In the genomic region with DNA sequence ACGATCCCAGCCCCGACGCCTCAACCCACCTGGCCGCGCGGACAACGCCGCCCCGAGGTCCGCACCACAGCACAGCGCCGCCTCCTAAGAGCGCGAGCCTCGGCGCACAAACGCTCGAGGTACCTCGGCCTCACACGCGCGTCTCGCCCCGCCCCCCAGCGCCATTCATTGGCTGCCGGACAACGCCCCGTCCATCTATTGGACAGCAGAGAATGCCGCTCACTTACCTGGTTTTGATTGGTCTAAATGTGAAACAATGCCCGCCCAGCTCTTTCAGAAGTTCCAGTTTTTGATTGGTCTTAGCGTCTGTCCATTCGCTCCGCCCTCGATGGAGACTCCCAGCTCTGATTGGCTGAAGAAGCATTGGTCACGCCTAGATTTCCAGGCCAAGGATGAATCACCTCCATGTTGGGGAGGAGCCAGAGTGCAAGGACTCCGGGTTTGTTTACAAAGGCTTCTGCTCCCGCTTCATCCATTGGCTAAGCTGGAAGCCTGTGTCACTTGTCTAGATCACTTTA, we compare ENCODE assay signal across 8 mouse cellular contexts. TPM values are rescaled to one million over a fixed set of nuclear protein-coding genes. Genes with fewer than 3 reads are reported as not detected.
A peak's percentile ranks its signal among the peaks of the same experiment; 100 is the strongest.
DNase-seq lines count a peak whose midpoint lies in the region; ATAC-seq and TF ChIP-seq lines count a peak whose summit lies in the region.

Paip2b (minus strand) TSS at position 136 of the 518 bp plus-strand sequence.

- no peak for TF ChIP-seq EP300 in CH12.LX (IDR thresholded peaks at IDR 0.05; ENCODE audit: low read length)

- under 1% methylated on average over 37 of the region's 37 CpGs for WGBS in forebrain, embryonic 11.5 days
- WGBS in heart, embryonic 16.5 days = under 1% methylated on average over 35 of the region's 37 CpGs
- WGBS in liver, embryonic 15.5 days (ENCODE audit: insufficient replicate concordance) = under 1% methylated on average over 37 of the region's 37 CpGs
- WGBS in neural tube, embryonic 12.5 days = under 1% methylated on average over 37 of the region's 37 CpGs

- peak; percentile 98 for ATAC-seq in forebrain, embryonic 11.5 days (replicated peaks; ENCODE audit: low FRiP score)
- peak; percentile 98 for ATAC-seq in heart, embryonic 16.5 days (replicated peaks; ENCODE audit: extremely low read depth, insufficient read depth, low FRiP score)
- ATAC-seq in liver, embryonic 15.5 days (ENCODE audit: insufficient read depth) = peak; percentile 98
- peak; percentile 98 for ATAC-seq in neural tube, embryonic 12.5 days (ENCODE audit: low FRiP score, low read depth)

- peaks cover 7% of the 10 kb centered on the region for H3K27me3 ChIP-seq in CH12.LX (replicated peaks)
- no peaks in the 10 kb centered on the region for H3K27me3 ChIP-seq in forebrain, embryonic 11.5 days (ENCODE audit: control insufficient read depth, insufficient read depth, low read length)
- no peaks in the 10 kb centered on the region for H3K27me3 ChIP-seq in heart, embryonic 16.5 days (ENCODE audit: control insufficient read depth, insufficient read depth, low read length)
- H3K27me3 ChIP-seq in liver, embryonic 15.5 days = no peaks in the 10 kb centered on the region
- no peaks in the 10 kb centered on the region for H3K27me3 ChIP-seq in neural tube, embryonic 12.5 days (replicated peaks)

- peak in 1 of 2 experiments; percentile 42; a peak in 2 of 4 replicates for TF ChIP-seq CTCF in CH12.LX (conservative IDR thresholded peaks at IDR 0.05 in 1 of 2, IDR thresholded peaks at IDR 0.05 in 1 of 2; ENCODE audit: low read depth in 2 of 2, low read length in 2 of 2)

- H3K4me1 ChIP-seq in CH12.LX (ENCODE audit: control insufficient read depth in 1 of 2, insufficient read depth in 2 of 2) = peaks cover 5 to 22% of the 10 kb centered on the region in 2 experiments
- H3K4me1 ChIP-seq in forebrain, embryonic 11.5 days (replicated peaks; ENCODE audit: control insufficient read depth, insufficient read depth, low read length) = peaks cover 2% of the 10 kb centered on the region; the same call in 1 of the 2 replicates
- peaks cover 11% of the 10 kb centered on the region for H3K4me1 ChIP-seq in heart, embryonic 16.5 days (ENCODE audit: control insufficient read depth, insufficient read depth, low read length)
- H3K4me1 ChIP-seq in liver, embryonic 15.5 days (replicated peaks) = peaks cover 17% of the 10 kb centered on the region
- H3K4me1 ChIP-seq in neural tube, embryonic 12.5 days = peaks cover 7% of the 10 kb centered on the region; the same call in 1 of the 2 replicates

- TF ChIP-seq POLR2A in CH12.LX (IDR thresholded peaks at IDR 0.05; ENCODE audit: low read depth, low read length) = peak; percentile 99

- peak within 1 kb of the TSS; percentile 68 for H3K27ac ChIP-seq in CH12.LX (ENCODE audit: insufficient read depth, low read depth)
- H3K27ac ChIP-seq in forebrain, embryonic 11.5 days (ENCODE audit: low read depth, low read length) = 0 out of 2 replicates have a peak within 1 kb of the TSS, but pooled peaks have one; percentile 59
- peak within 1 kb of the TSS; percentile 72 for H3K27ac ChIP-seq in heart, embryonic 16.5 days (ENCODE audit: low read length)
- H3K27ac ChIP-seq in liver, embryonic 15.5 days (replicated peaks) = peak within 1 kb of the TSS; percentile 70
- H3K27ac ChIP-seq in neural tube, embryonic 12.5 days = peak within 1 kb of the TSS; percentile 75; the same call in 1 of the 2 replicates

- peak within 1 kb of the TSS; percentile 58 to 85 (median 68) for H3K4me3 ChIP-seq in CH12.LX (replicated peaks in 1 of 3; ENCODE audit: low read depth in 2 of 3, low read length in 2 of 3, poor library complexity in 1 of 3)
- H3K4me3 ChIP-seq in forebrain, embryonic 11.5 days (ENCODE audit: low read depth, low read length) = peak within 1 kb of the TSS; percentile 67
- peak within 1 kb of the TSS; percentile 66 for H3K4me3 ChIP-seq in heart, embryonic 16.5 days (ENCODE audit: low read length)
- peak within 1 kb of the TSS; percentile 67 for H3K4me3 ChIP-seq in liver, embryonic 15.5 days (replicated peaks)
- peak within 1 kb of the TSS; percentile 69 for H3K4me3 ChIP-seq in neural tube, embryonic 12.5 days

- in situ Hi-C loops in CH12.LX (cut with MboI; ENCODE audit: low pct_ligation_motif_present, low pct_unique_long_range_greater_than_20kb, low sequenced_read_pairs) = no loop called here

- H3K36me3 ChIP-seq in CH12.LX (replicated peaks in 1 of 2; ENCODE audit: control insufficient read depth in 1 of 2, insufficient read depth in 1 of 2, low read length in 1 of 2) = peaks cover 0 to 11% of the 10 kb centered on the region in 2 experiments
- no peaks in the 10 kb centered on the region for H3K36me3 ChIP-seq in forebrain, embryonic 11.5 days (ENCODE audit: control insufficient read depth, insufficient read depth, low read length)
- no peaks in the 10 kb centered on the region for H3K36me3 ChIP-seq in heart, embryonic 16.5 days (ENCODE audit: control insufficient read depth, insufficient read depth)
- H3K36me3 ChIP-seq in liver, embryonic 15.5 days (replicated peaks) = no peaks in the 10 kb centered on the region
- H3K36me3 ChIP-seq in neural tube, embryonic 12.5 days = no peaks in the 10 kb centered on the region

- DNase-seq in CH12.LX (ENCODE audit: extremely low read depth) = peak; percentile 100
- DNase-seq in c-Kit-positive CD71-positive TER-119-negative erythroid progenitor cells, embryonic 14.5 days (ENCODE audit: low read depth) = peak; percentile 100
- DNase-seq in forebrain, embryonic 11.5 days (ENCODE audit: low spot score) = peak; percentile 99
- peak; percentile 99 for DNase-seq in kidney, postnatal 36 days
- DNase-seq in telencephalon, adult 2 months (ENCODE audit: low read depth, low spot score) = peak; percentile 100

- peak within 1 kb of the TSS; percentile 79 for H3K9ac ChIP-seq in CH12.LX (ENCODE audit: insufficient read depth, low read depth)
- H3K9ac ChIP-seq in forebrain, embryonic 11.5 days (ENCODE audit: low read length) = peak within 1 kb of the TSS; percentile 80
- peak within 1 kb of the TSS; percentile 78 for H3K9ac ChIP-seq in heart, embryonic 16.5 days (ENCODE audit: low read length)
- H3K9ac ChIP-seq in liver, embryonic 15.5 days = peak within 1 kb of the TSS; percentile 72
- H3K9ac ChIP-seq in neural tube, embryonic 12.5 days = peak within 1 kb of the TSS; percentile 80

- TF ChIP-seq RAD21 in CH12.LX (IDR thresholded peaks at IDR 0.05; ENCODE audit: low read depth, low read length) = no peak

- no peaks in the 10 kb centered on the region for H3K9me3 ChIP-seq in CH12.LX (replicated peaks; ENCODE audit: low read length)
- H3K9me3 ChIP-seq in forebrain, embryonic 11.5 days (ENCODE audit: control insufficient read depth, low read length) = no peaks in the 10 kb centered on the region
- no peaks in the 10 kb centered on the region for H3K9me3 ChIP-seq in heart, embryonic 16.5 days (replicated peaks; ENCODE audit: control insufficient read depth, low read length)
- no peaks in the 10 kb centered on the region for H3K9me3 ChIP-seq in liver, embryonic 15.5 days (replicated peaks)
- no peaks in the 10 kb centered on the region for H3K9me3 ChIP-seq in neural tube, embryonic 12.5 days

- dilution Hi-C loops in CH12.LX (cut with MboI; ENCODE audit: extremely low pct_ligation_motif_present, extremely low pct_unique_long_range_greater_than_20kb, low sequenced_read_pairs) = no loop called here

- H3K79me2 ChIP-seq in CH12.LX (replicated peaks; ENCODE audit: control insufficient read depth, extremely low read depth, insufficient read depth, poor library complexity, severe bottlenecking) = peaks cover 3% of the 10 kb centered on the region; the same call in 1 of the 2 replicates

- H3K4me2 ChIP-seq in CH12.LX (ENCODE audit: insufficient read depth, low read depth, poor library complexity, severe bottlenecking) = peak within 1 kb of the TSS; percentile 92
- H3K4me2 ChIP-seq in forebrain, embryonic 11.5 days (ENCODE audit: low read depth, low read length, severe bottlenecking) = peak within 1 kb of the TSS; percentile 57
- peak within 1 kb of the TSS; percentile 82 for H3K4me2 ChIP-seq in heart, embryonic 16.5 days (ENCODE audit: low read depth, low read length)
- peak within 1 kb of the TSS; percentile 97 for H3K4me2 ChIP-seq in liver, embryonic 15.5 days
- H3K4me2 ChIP-seq in neural tube, embryonic 12.5 days (replicated peaks) = peak within 1 kb of the TSS; percentile 82

TF ChIP-seq in CH12.LX, 34 proteins besides CTCF, POLR2A, EP300 and RAD21 (continues in another document):
- TF ChIP-seq TBP (conservative IDR thresholded peaks at IDR 0.05; ENCODE audit: low read depth, low read length) (peak; percentile 81; the same call in 1 of the 2 replicates), MAX (IDR thresholded peaks at IDR 0.05; ENCODE audit: low read length) (peak; percentile 78), TCF12 (IDR thresholded peaks at IDR 0.05; ENCODE audit: low read depth, low read length) (peak; percentile 94), BHLHE40 (IDR thresholded peaks at IDR 0.05; ENCODE audit: low read depth, low read length) (no peak), CHD1 (IDR thresholded peaks at IDR 0.05; ENCODE audit: low read depth, low read length) (no peak), ELF1 (IDR thresholded peaks at IDR 0.05; ENCODE audit: low read depth, low read length) (0 out of 2 replicates have a peak, but pooled peaks have one; percentile 15), MAZ (IDR thresholded peaks at IDR 0.05; ENCODE audit: low read depth, low read length) (no peak), ZC3H11A (IDR thresholded peaks at IDR 0.05; ENCODE audit: low read depth, low read length) (no peak), POLR2AphosphoS2 (IDR thresholded peaks at IDR 0.05; ENCODE audit: low read depth, low read length) (peak; percentile 73; the same call in 1 of the 2 replicates), MEF2A (IDR thresholded peaks at IDR 0.05; ENCODE audit: borderline replicate concordance, low read depth, low read length) (no peak), ZMIZ1 (IDR thresholded peaks at IDR 0.05; ENCODE audit: low read depth, low read length) (peak; percentile 96), SIN3A (IDR thresholded peaks at IDR 0.05; ENCODE audit: low read length) (peak; percentile 70), GABPA (IDR thresholded peaks at IDR 0.05; ENCODE audit: insufficient replicate concordance, low read depth, low read length) (no peak), HCFC1 (IDR thresholded peaks at IDR 0.05; ENCODE audit: low read depth, low read length) (peak; percentile 40), IRF4 (IDR thresholded peaks at IDR 0.05; ENCODE audit: low read depth, low read length) (peak; percentile 32; the same call in 1 of the 2 replicates), CHD2 (IDR thresholded peaks at IDR 0.05; ENCODE audit: low read length) (peak; percentile 97)

RNA-seq across cellular contexts. Expression of gene Paip2b, which starts in this region (rescaled TPM):
- total RNA-seq in CH12.LX (2012; rRNA removed) (30.9 and 31.1 TPM in 2 replicates), CH12.LX (2014; rRNA removed) (36.3 and 39.0 TPM in 2 replicates)
- polyA plus RNA-seq in CH12.LX (2012; ENCODE audit: insufficient read length, low read depth) = 26.7 and 34.2 TPM in 2 replicates
- 24.8 and 27.5 TPM in 2 replicates for polyA plus RNA-seq in forebrain, embryonic 11.5 days (2014; fragmentation: Nextera tagmentation; extraction: Ambion mirVana)
- 12.3 and 13.9 TPM in 2 replicates for polyA plus RNA-seq in heart, embryonic 16.5 days (2015; fragmentation: Nextera tagmentation; extraction: Ambion mirVana)
- polyA plus RNA-seq in liver, embryonic 15.5 days (2015; fragmentation: Nextera tagmentation; extraction: Ambion mirVana) = 3.3 and 3.7 TPM in 2 replicates
- 19.1 and 22.4 TPM in 2 replicates for polyA plus RNA-seq in neural tube, embryonic 12.5 days (2016; fragmentation: Nextera tagmentation; extraction: Ambion mirVana)

Comparison
In these comparisons a context has a peak if more than half of its experiments do, and no peak if none do; other contexts are left out.
1. Peak in every context shown above with its lines: DNase-seq, ATAC-seq, H3K4me3 ChIP-seq and H3K27ac ChIP-seq.